Mouse (Mus musculus): ENCODE data around the gene Tulp2. TPM values are rescaled to one million over a fixed set of nuclear protein-coding genes. Genes with fewer than 3 reads are reported as not detected.
"Not testable (repeated sequence)": the region's sequence is repeated elsewhere in the genome, so short reads cannot be mapped to it uniquely, and the experiment has no call there.

The Tulp2 gene
- polyA plus RNA-seq, 1 experiment from 2014 or later: 1.1 TPM

DNA sequence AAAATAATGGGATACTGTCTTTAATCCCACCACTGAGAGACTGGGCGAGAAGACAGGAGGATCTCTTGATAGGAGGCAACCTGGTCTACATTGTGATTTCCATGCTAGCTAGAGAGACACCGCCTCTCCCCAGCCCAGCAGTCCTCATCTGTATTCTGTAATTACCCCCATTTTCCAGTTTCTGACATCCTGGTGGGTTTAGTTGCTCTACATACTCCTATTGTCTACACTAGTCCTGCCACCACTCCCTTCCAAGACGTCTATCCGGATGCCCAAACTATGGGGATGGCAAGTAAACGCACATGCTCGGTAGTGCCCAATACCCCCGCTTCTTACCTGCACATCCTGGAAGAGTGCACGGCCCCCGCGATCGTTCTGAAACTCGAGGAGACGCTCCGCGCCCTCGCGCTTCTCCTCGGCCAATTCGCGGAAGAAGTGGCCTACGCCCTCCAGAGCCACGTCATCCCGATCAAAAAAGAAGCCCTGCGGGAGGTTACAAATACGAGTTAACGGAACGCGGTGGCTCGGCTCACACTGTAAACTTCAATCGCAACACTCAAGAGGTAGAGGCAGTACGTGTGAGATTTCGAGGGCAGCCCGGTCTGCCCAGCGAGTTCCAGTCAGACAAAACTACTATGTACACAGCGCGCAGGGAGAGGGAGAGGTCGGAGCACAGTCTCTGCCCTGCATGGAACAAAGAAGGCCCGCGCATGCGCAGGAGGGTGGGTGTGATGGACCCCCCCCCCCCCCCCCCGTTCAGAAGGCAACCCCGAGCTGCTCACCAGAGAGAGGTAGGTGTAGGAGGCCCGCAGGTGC is 22.7 kb upstream of the Tulp2 start:
- Histone ChIP-seq H3K27me3 (ENCODE audit: insufficient read depth, low read length) (no peaks in the 10 kb centered on the region), H3K4me2 (ENCODE audit: low read length) (peak overlapping the region; percentile 85), H3K36me3 (ENCODE audit: insufficient read depth, low read length) (peaks cover 16% of the 10 kb centered on the region; the same call in 1 of the 2 replicates), H3K4me1 (replicated peaks; ENCODE audit: insufficient read depth, low read length) (peaks cover 22% of the 10 kb centered on the region), H3K4me3 (replicated peaks; ENCODE audit: low read depth, low read length) (peak overlapping the region; percentile 83), H3K9ac (ENCODE audit: low read depth, low read length) (peak overlapping the region; percentile 80), H3K27ac (peak overlapping the region; percentile 88), H3K9me3 (replicated peaks; ENCODE audit: low read length) (no peaks in the 10 kb centered on the region)
- peak; percentile 90 for DNase-seq (ENCODE audit: low spot score)
- under 1% methylated on average over 41 of the region's 43 CpGs for WGBS
- ATAC-seq (replicated peaks; ENCODE audit: low FRiP score, low read depth): peak; percentile 22
- TF ChIP-seq CTCF (IDR thresholded peaks at IDR 0.05; ENCODE audit: low read depth): no peak

DNA sequence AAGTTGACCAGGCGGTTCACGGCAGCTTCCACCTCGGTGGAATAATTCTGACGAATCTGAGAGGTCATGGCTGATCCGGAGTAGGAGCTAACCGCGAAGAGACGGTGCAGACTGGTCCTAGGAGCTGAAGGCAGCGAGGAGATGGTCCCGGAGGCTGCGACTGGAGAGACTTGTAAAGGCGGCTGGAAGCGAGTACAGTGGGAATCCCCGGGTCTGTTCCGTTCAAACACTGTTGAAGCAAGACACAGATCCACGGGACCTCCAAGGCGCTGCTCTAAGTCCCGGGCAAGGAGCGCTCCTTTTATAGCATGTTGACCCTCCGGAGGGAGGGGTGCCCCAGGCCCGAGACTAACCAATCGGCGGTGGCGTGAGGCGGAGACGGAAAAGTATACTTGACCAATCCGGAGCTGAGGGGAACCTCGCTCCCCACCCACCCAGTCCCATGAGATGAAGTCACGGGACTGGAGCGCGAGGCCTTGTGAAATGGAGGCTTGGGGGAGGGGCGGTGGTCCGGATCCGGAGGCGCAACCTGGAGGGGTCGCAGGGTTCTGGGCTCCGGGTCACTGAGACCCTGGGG is 22.0 kb upstream of the Tulp2 start, which contains the start of gene Ftl1:
Gene Ftl1 (minus strand): TSS at position 321 of the 577 bp plus-strand sequence.
- peak within 1 kb of the TSS; percentile 80 for H3K9ac ChIP-seq (ENCODE audit: low read depth, low read length)
- not testable (repeated sequence) for H3K9me3 ChIP-seq (replicated peaks; ENCODE audit: low read length); H3K27me3 ChIP-seq (ENCODE audit: insufficient read depth, low read length)
- peaks cover 22% of the 10 kb centered on the region for H3K4me1 ChIP-seq (replicated peaks; ENCODE audit: insufficient read depth, low read length)
- peaks cover 15% of the 10 kb centered on the region; the same call in 1 of the 2 replicates for H3K36me3 ChIP-seq (ENCODE audit: insufficient read depth, low read length)
- DNase-seq (ENCODE audit: low spot score) (peak; percentile 100), ATAC-seq (replicated peaks; ENCODE audit: low FRiP score, low read depth) (peak; percentile 91)
- H3K27ac ChIP-seq: peak within 1 kb of the TSS; percentile 89
- under 1% methylated on average over 25 of the region's 37 CpGs for WGBS
- H3K4me2 ChIP-seq (ENCODE audit: low read length): peak within 1 kb of the TSS; percentile 85
- H3K4me3 ChIP-seq (replicated peaks; ENCODE audit: low read depth, low read length): peak within 1 kb of the TSS; percentile 83

DNA sequence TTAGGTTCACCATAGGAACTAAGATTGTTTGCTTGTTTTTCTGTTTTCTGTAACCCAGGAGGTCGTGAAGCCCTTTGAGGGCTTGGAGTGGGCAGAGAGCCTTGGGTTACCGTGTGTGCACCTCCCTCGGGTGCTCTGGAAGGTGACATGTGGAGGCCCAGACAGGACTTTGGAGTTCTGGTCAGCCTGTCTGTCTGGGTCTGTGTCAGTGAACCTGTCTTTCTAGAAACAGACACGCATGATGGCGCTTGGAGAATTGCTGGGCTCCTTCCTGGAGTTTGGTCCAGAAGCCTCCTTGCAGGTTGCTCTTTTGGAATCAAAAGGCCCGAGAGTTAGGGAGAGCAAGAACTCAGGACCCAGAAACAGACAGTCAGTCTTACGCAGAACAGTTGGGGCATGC is 21.3 kb upstream of the Tulp2 start:
- DNase-seq (ENCODE audit: low spot score) (no peak), ATAC-seq (replicated peaks; ENCODE audit: low FRiP score, low read depth) (peak; percentile 8; the same call in 1 of the 2 replicates)
- Histone ChIP-seq H3K4me3 (replicated peaks; ENCODE audit: low read depth, low read length) (peak overlapping the region; percentile 83; the same call in 1 of the 2 replicates), H3K4me2 (ENCODE audit: low read length) (peak overlapping the region; percentile 58), H3K9me3 (replicated peaks; ENCODE audit: low read length) (no peaks in the 10 kb centered on the region), H3K36me3 (ENCODE audit: insufficient read depth, low read length) (peaks cover 18% of the 10 kb centered on the region; the same call in 1 of the 2 replicates), H3K9ac (ENCODE audit: low read depth, low read length) (peak overlapping the region; percentile 35), H3K27me3 (ENCODE audit: insufficient read depth, low read length) (no peaks in the 10 kb centered on the region), H3K27ac (peak overlapping the region; percentile 89), H3K4me1 (replicated peaks; ENCODE audit: insufficient read depth, low read length) (peaks cover 22% of the 10 kb centered on the region)
- no peak for TF ChIP-seq CTCF (IDR thresholded peaks at IDR 0.05; ENCODE audit: low read depth)
- 59% methylated on average over 7 of the region's 7 CpGs for WGBS

DNA sequence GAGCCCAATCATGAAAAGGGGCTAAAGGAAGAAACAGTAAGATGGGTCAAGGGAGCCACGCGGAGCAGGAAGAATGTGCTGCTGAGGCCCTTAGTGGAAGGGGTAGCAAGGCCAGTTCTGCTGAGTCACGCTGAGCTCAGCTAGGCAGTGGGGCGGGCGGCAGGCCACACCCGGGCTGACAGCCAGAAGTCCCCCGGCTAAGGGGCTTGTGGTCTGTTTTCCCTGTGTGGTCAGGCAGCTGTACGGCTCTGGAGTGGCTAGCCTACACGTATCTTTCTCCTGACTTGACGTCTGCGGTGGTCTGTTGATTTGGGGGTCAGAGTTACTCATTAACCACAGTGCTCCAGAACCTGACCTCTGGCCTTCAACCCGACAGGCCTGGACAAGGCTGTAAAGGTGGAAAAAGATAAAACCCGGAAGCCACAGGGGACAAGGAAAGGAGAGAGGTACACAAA is 20.8 kb upstream of the Tulp2 start:
- no peak for TF ChIP-seq CTCF (IDR thresholded peaks at IDR 0.05; ENCODE audit: low read depth)
- peak overlapping the region; percentile 35 for H3K9ac ChIP-seq (ENCODE audit: low read depth, low read length)
- H3K9me3 ChIP-seq (replicated peaks; ENCODE audit: low read length): no peaks in the 10 kb centered on the region
- peak overlapping the region; percentile 89 for H3K27ac ChIP-seq
- peaks cover 16% of the 10 kb centered on the region; the same call in 1 of the 2 replicates for H3K36me3 ChIP-seq (ENCODE audit: insufficient read depth, low read length)
- H3K4me1 ChIP-seq (replicated peaks; ENCODE audit: insufficient read depth, low read length): peaks cover 27% of the 10 kb centered on the region
- H3K4me3 ChIP-seq (replicated peaks; ENCODE audit: low read depth, low read length): no peak overlapping the region
- H3K27me3 ChIP-seq (ENCODE audit: insufficient read depth, low read length): no peaks in the 10 kb centered on the region
- DNase-seq (ENCODE audit: low spot score): peak; percentile 79
- 10% methylated on average over 13 of the region's 13 CpGs for WGBS
- peak overlapping the region; percentile 58 for H3K4me2 ChIP-seq (ENCODE audit: low read length)
- 0 out of 2 replicates have a peak, but pooled peaks have one; percentile 2 for ATAC-seq (replicated peaks; ENCODE audit: low FRiP score, low read depth)

DNA sequence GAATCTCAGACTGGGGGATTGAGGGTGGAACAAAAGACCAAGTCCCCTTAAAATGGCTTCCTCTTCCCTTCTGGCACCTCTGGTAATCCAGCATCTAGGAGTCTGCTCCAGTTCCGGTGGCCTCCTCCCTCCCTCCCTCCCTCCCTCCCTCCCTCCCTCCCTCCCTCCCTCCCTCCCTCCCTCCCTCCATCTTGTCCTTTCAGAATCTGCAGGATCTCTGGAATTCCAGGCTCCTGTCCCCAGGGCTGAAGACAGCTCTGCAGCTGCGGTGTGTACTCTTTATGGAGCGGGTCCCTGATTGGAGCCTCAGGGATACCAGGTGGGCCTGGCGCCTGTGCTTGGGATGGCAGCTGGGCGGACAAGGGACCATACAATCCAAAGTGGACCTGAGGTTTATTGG is 20.4 kb upstream of the Tulp2 start:
- no peak overlapping the region for H3K4me3 ChIP-seq (replicated peaks; ENCODE audit: low read depth, low read length)
- no peaks in the 10 kb centered on the region for H3K9me3 ChIP-seq (replicated peaks; ENCODE audit: low read length)
- H3K27me3 ChIP-seq (ENCODE audit: insufficient read depth, low read length): no peaks in the 10 kb centered on the region
- H3K4me1 ChIP-seq (replicated peaks; ENCODE audit: insufficient read depth, low read length): peaks cover 29% of the 10 kb centered on the region
- H3K36me3 ChIP-seq (ENCODE audit: insufficient read depth, low read length): peaks cover 12% of the 10 kb centered on the region; the same call in 1 of the 2 replicates
- H3K27ac ChIP-seq: peak overlapping the region; percentile 89
- DNase-seq (ENCODE audit: low spot score) (peak; percentile 62), ATAC-seq (replicated peaks; ENCODE audit: low FRiP score, low read depth) (no peak)
- peak overlapping the region; percentile 35; the same call in 1 of the 2 replicates for H3K9ac ChIP-seq (ENCODE audit: low read depth, low read length)
- peak overlapping the region; percentile 58; the same call in 1 of the 2 replicates for H3K4me2 ChIP-seq (ENCODE audit: low read length)
- TF ChIP-seq CTCF (IDR thresholded peaks at IDR 0.05; ENCODE audit: low read depth): no peak
- WGBS: 70% methylated on average over 4 of the region's 5 CpGs

DNA sequence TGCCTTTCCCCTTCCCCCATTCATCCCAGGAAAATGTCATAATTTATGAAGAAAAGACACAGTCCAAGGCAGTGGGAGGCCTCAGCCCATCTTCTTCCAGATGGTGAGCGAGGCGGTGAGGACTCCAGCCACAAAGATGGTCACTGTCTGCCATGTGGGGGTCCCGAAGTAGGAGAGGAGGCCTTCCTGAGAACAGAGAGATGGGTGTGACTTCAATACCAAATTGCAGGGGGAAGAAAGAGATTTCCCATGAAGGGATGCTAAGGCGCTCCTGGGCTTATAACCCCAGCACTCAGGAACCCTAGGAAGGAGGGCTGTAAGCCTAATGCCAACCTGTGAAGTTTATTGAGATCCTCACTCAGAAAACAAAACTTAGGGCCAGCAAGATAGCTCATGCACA is 19.9 kb upstream of the Tulp2 start:
- TF ChIP-seq CTCF (IDR thresholded peaks at IDR 0.05; ENCODE audit: low read depth): no peak
- ATAC-seq (replicated peaks; ENCODE audit: low FRiP score, low read depth): no peak
- Histone ChIP-seq H3K27me3 (ENCODE audit: insufficient read depth, low read length) (no peaks in the 10 kb centered on the region), H3K36me3 (ENCODE audit: insufficient read depth, low read length) (peaks cover 12% of the 10 kb centered on the region; the same call in 1 of the 2 replicates), H3K9me3 (replicated peaks; ENCODE audit: low read length) (no peaks in the 10 kb centered on the region), H3K4me1 (replicated peaks; ENCODE audit: insufficient read depth, low read length) (peaks cover 29% of the 10 kb centered on the region), H3K4me3 (replicated peaks; ENCODE audit: low read depth, low read length) (no peak overlapping the region), H3K9ac (ENCODE audit: low read depth, low read length) (no peak overlapping the region), H3K4me2 (ENCODE audit: low read length) (no peak overlapping the region), H3K27ac (peak overlapping the region; percentile 89; the same call in 1 of the 2 replicates)
- 84% methylated on average over 4 of the region's 4 CpGs for WGBS
- no peak for DNase-seq (ENCODE audit: low spot score)
